Mouse (Mus musculus) embryonic facial prominence, embryonic 11.5 days (tissue): ENCODE measurements around the gene Npas2. TPM values are rescaled to one million over a fixed set of nuclear protein-coding genes. Genes with fewer than 3 reads are reported as not detected.

ENCODE experiments used
- ATAC-seq: fragments of 200-750 bp; cut with Nextera tagmentation; replicated peaks from 2 replicates; pipeline ENCODE4 v1.8.0; 2017; ENCODE audit warnings: low read depth; ENCODE audit not compliant: insufficient number of reproducible peaks, low FRiP score, low TSS enrichment
- DNase-seq: peaks from one replicate; pipeline ENCODE4 v3.0.0-alpha.2; 2015; ENCODE audit warnings: low spot score
- H3K27ac ChIP-seq: fragments of 300-500 bp; sonication (generic); replicated peaks from 2 replicates; pipeline ENCODE4 v1.5.1; 2014; ENCODE audit warnings: mild to moderate bottlenecking, low read depth, low read length, control low read depth
- H3K27me3 ChIP-seq: fragments of 300-500 bp; sonication (generic); 2 replicates; pipeline ENCODE4 v1.6.1; 2014; ENCODE audit warnings: mild to moderate bottlenecking, low read length, moderate library complexity, mixed read lengths; ENCODE audit not compliant: control insufficient read depth, insufficient read depth
- H3K36me3 ChIP-seq: fragments of 300-500 bp; sonication (generic); replicated peaks from 2 replicates; pipeline ENCODE4 v1.6.1; 2014; ENCODE audit warnings: low read depth, mild to moderate bottlenecking, low read length, moderate library complexity, mixed read lengths; ENCODE audit not compliant: control insufficient read depth, insufficient read depth
- H3K4me1 ChIP-seq: fragments of 300-500 bp; sonication (generic); 2 replicates; pipeline ENCODE4 v1.6.1; 2014; ENCODE audit warnings: low read length, mixed read lengths; ENCODE audit not compliant: control insufficient read depth, insufficient read depth
- H3K4me2 ChIP-seq: fragments of 300-500 bp; sonication (generic); 2 replicates; pipeline ENCODE4 v1.6.1; 2014; ENCODE audit warnings: low read depth, mild to moderate bottlenecking, control low read depth, low read length, moderate library complexity
- H3K4me3 ChIP-seq: fragments of 300-500 bp; sonication (generic); 2 replicates; pipeline ENCODE4 v1.5.1; 2014; ENCODE audit warnings: low read depth, low read length, control low read depth
- H3K9ac ChIP-seq: fragments of 300-500 bp; sonication (generic); replicated peaks from 2 replicates; pipeline ENCODE4 v1.6.1; 2014; ENCODE audit warnings: mild to moderate bottlenecking, control low read depth, low read length
- H3K9me3 ChIP-seq: fragments of 300-500 bp; sonication (generic); replicated peaks from 2 replicates; pipeline ENCODE4 v1.6.1; 2016; ENCODE audit warnings: mild to moderate bottlenecking, low read length, inconsistent platforms, mixed read lengths; ENCODE audit not compliant: control insufficient read depth
- WGBS: fragments of 180-500 bp; shearing (Covaris S2); extraction: QIAGEN DNeasy Blood & Tissue Kit; methylation state at CpG from one replicate; pipeline ENCODE4 v1.1.7; 2014; 5-methylcytosine and 5-hydroxymethylcytosine counted together
- polyA plus RNA-seq: library from polyadenylated mRNA; unstranded; fragments of >200 nt; fragmentation: Nextera tagmentation; extraction: Ambion mirVana; gene quantifications from 2 replicates; pipeline ENCODE4 v1.2.1, GENCODE M21; 2014

The Npas2 gene
- polyA plus RNA-seq, 1 experiment from 2014 or later = 0.06 TPM

DNA sequence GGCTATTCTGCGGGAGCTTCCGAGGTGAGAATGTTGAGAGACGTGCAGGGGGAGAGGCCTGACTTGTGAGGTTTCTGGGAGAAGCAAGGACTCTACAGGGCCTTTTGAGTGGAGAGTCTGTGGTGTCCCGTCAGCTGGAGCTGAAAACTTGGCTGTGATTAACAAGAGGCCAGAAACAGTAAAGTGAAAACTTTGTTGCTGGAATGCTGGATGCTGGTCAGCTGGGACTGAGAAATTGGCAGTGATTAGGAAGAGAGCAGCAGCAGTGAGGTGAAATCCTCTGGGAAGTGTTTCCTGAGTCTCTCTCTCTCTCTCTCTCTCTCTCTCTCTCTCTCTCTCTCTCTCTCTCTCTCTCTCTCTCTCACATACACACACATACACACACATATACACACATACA lies 148.3 kb downstream of the Npas2 start:
- 79% methylated on average over 4 of the region's 4 CpGs for WGBS
- Histone ChIP-seq H3K9ac (no peak overlapping the region), H3K36me3 (no peaks in the 10 kb centered on the region), H3K27me3 (no peaks in the 10 kb centered on the region), H3K4me1 (no peaks in the 10 kb centered on the region), H3K4me2 (no peak overlapping the region), H3K27ac (no peak overlapping the region), H3K4me3 (no peak overlapping the region), H3K9me3 (no peaks in the 10 kb centered on the region)
- ATAC-seq (no peak), DNase-seq (no peak)

GRCm38 (mm10) chr1:39343242-39343641 lies 149.7 kb downstream of the Npas2 start:
- 73% methylated on average over 5 of the region's 5 CpGs for WGBS
- DNase-seq = no peak

DNA sequence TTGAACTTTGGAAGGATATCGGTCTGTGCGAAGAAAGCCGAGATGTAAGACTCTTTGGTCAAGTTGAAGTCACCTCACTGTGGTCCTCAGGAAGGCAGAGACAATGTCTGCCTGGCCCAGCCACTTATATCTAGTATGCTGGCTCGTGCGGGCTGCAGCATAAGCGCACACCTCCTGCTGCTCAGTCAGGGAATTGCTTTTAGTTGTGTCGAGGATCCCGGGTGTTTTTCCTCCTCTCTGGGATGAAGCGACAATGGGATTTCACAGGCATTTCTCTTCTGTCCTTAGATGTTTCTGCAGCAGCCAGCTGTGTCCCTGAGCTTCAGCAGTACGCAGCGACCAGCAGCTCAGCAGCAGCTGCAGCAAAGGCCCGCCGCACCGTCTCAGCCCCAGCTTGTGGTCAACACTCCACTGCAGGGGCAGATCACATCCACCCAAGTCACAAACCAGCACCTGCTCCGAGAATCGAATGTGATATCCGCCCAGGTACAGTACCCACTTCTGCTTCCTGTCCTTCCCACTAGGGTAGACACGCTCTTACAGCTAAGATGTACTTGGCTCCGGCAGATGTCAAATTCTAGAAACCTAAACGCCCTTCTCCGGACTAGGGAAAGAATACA lies 151.6 kb downstream of the Npas2 start:
- DNase-seq (peak; percentile 50), ATAC-seq (no peak)
- 63% methylated on average over 21 of the region's 21 CpGs for WGBS

More at GRCm38 (mm10) chr1:39343242-39343641, 149.7 kb downstream of the Npas2 start:
- Histone ChIP-seq H3K36me3 (no peaks in the 10 kb centered on the region), H3K9me3 (no peaks in the 10 kb centered on the region), H3K27ac (no peak overlapping the region), H3K4me2 (no peak overlapping the region), H3K4me3 (no peak overlapping the region), H3K9ac (no peak overlapping the region), H3K27me3 (no peaks in the 10 kb centered on the region), H3K4me1 (no peaks in the 10 kb centered on the region)
- no peak for ATAC-seq

DNA sequence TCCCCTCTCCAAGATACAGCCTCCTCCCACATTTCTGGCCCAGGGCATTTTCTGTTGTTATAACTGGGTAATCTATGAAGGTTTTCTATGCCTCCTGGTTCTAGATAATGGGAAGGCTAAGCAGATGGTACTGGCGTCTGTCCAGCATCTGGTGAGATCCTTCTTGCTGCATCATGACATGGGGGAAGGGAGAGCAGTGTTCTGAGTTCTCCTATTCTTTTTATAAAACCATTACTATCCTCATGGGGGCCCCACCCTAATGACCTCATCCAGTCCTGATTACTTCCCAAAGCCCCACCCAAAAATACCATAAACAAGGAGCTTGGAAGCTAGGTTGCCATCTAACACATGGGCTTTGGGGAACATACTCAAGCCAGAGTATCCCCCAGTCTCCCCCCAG lies 155.5 kb downstream of the Npas2 start:
- Histone ChIP-seq H3K4me1 (no peaks in the 10 kb centered on the region), H3K4me3 (no peak overlapping the region), H3K4me2 (no peak overlapping the region), H3K9me3 (no peaks in the 10 kb centered on the region), H3K9ac (no peak overlapping the region), H3K36me3 (no peaks in the 10 kb centered on the region), H3K27ac (no peak overlapping the region), H3K27me3 (no peaks in the 10 kb centered on the region)
- ATAC-seq (no peak), DNase-seq (no peak)
- 70% methylated on average over 1 of the region's 1 CpGs for WGBS

More for the DNA sequence above, 151.6 kb downstream of the Npas2 start:
- H3K27me3 ChIP-seq = no peaks in the 10 kb centered on the region
- no peak overlapping the region for H3K4me2 ChIP-seq
- no peaks in the 10 kb centered on the region for H3K36me3 ChIP-seq
- H3K9ac ChIP-seq = no peak overlapping the region
- no peak overlapping the region for H3K4me3 ChIP-seq
- H3K4me1 ChIP-seq = no peaks in the 10 kb centered on the region
- no peaks in the 10 kb centered on the region for H3K9me3 ChIP-seq
- no peak overlapping the region for H3K27ac ChIP-seq

DNA sequence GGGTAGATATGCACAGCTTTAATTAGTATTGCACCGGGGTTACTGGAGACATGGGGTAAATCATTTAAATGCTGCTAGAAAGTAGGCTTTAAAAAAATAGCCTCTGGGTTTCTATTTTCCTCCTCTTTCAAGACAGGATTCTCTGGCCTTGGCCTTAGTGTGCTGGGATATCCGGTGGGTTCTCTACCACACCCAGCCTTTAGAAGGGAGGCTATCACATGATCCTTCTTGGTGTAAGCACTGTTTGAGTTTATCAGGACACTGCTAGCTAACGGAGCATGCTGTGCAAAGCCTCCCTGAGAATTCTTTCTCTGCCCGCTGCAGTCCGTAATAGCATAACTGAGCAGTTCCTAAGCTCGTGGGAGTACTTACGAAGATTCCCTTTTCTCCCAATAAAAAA lies 155.9 kb downstream of the Npas2 start:
- H3K4me2 ChIP-seq = no peak overlapping the region
- DNase-seq = no peak
- WGBS = 88% methylated on average over 7 of the region's 7 CpGs

DNA sequence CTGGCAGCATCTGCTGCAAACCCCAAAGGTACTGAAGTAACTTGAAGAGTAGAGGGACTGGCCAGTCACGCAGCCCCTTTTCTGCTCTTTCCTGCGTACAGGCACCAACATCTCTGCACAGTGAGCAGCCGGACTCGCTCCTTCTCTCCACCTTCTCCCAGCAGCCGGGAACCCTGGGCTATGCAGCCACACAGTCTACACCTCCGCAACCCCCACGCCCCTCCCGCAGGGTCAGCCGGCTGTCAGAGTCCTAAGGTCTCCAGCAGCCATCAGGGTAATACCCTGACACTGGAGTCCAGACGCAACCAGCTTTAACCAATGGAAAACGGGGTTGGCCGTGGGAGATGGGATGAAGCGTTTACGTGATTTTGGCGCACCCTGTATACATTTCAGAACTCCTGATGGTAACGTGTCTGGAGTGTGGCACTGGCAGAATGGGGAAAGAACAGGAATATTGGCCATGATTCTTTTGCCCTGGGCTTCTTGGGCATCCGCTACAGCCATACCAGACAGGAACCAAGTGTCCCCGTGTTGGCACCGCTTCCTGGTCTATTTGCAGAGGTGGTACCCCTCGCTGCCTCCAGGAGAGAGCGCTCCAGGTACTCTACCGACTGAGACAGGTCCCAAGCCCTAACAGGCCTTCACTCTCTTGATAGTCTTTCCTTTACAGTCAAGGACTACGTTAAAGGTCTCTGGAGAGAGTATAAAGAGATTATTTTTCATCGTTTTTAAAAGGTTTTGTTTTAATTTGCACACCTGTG lies 168.4 kb downstream of the Npas2 start:
- DNase-seq = no peak
- ATAC-seq = no peak; the same call in 1 of the 2 replicates
- Histone ChIP-seq H3K4me1 (no peaks in the 10 kb centered on the region), H3K9me3 (no peaks in the 10 kb centered on the region), H3K27ac (no peak overlapping the region), H3K4me2 (peak overlapping the region; percentile 45), H3K9ac (peak overlapping the region; percentile 37), H3K27me3 (no peaks in the 10 kb centered on the region), H3K36me3 (no peaks in the 10 kb centered on the region), H3K4me3 (peak overlapping the region; percentile 17; the same call in 1 of the 2 replicates)
- 30% methylated on average over 24 of the region's 24 CpGs for WGBS

More for the DNA sequence above, 155.9 kb downstream of the Npas2 start:
- Histone ChIP-seq H3K27ac (no peak overlapping the region), H3K9me3 (no peaks in the 10 kb centered on the region), H3K4me3 (no peak overlapping the region), H3K4me1 (no peaks in the 10 kb centered on the region), H3K36me3 (no peaks in the 10 kb centered on the region), H3K9ac (no peak overlapping the region), H3K27me3 (no peaks in the 10 kb centered on the region)
- no peak for ATAC-seq

DNA sequence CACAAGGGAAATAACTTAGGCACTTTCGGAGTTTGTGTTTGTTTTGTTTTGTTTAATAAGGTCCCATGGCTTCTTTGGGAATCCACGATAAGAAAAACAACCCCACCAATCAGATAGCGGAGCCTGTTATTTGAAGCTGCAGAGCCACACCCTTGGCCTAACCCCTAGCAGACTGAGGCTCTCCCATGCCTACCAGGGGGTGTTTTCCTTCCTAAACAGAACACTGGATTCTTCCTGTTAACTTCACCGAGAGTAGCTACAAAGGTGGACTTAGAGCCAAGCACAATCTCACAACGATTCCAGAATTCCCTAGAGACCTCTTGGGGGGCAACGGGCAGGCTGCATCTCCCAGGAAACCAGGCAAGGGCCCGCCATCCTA lies 169.0 kb downstream of the Npas2 start:
- no peak overlapping the region for H3K4me2 ChIP-seq
- 48% methylated on average over 7 of the region's 7 CpGs for WGBS
- H3K4me1 ChIP-seq = no peaks in the 10 kb centered on the region
- no peak overlapping the region for H3K4me3 ChIP-seq
- H3K27me3 ChIP-seq = no peaks in the 10 kb centered on the region
- H3K9ac ChIP-seq = no peak overlapping the region
- ATAC-seq (no peak), DNase-seq (no peak)
- no peak overlapping the region for H3K27ac ChIP-seq
- no peaks in the 10 kb centered on the region for H3K9me3 ChIP-seq
- no peaks in the 10 kb centered on the region for H3K36me3 ChIP-seq

- 47% methylated on average over 1 of the region's 1 CpGs for WGBS
- H3K27ac ChIP-seq = no peak overlapping the region
- no peaks in the 10 kb centered on the region for H3K4me1 ChIP-seq
- peaks cover 2% of the 10 kb centered on the region for H3K36me3 ChIP-seq
- DNase-seq (peak; percentile 66), ATAC-seq (no peak)
- H3K27me3 ChIP-seq = no peaks in the 10 kb centered on the region
- no peak overlapping the region for H3K4me3 ChIP-seq
- H3K4me2 ChIP-seq = no peak overlapping the region
- H3K9ac ChIP-seq = no peak overlapping the region
- no peaks in the 10 kb centered on the region for H3K9me3 ChIP-seq
Measured at GRCm38 (mm10) chr1:39365562-39365961, 172.0 kb downstream of the Npas2 start.
